Mouse (Mus musculus): ENCODE measurements around the gene Gm5134.

Gm5134 gene

DNA sequence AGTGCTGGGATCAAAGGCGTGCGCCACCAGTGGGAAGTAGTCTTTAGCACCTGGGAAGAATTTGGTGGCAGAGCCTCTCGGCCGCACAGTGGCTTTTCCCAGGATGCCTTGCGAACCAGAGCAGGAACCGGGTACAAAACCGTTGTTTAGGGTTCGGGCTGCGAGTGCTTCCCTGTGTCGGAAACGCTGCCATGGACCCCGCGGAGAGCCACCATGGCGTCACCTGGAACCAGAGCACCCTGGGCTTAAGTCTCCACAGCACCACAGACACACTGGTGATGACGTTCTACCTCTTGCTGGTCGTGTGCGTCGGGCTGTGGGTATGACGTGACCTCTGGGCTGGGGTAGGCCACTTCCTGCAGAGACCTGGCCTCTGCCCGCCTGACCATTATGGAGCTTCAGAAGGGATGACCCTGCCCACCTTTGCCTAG lies at the start of gene Gm5134:
Gene Gm5134 (plus strand): TSS at position 134 of the 431 bp plus-strand sequence.
- in situ Hi-C loops (cut with MboI, MseI): loop anchor here (5.0 kb wide), 2 partner anchors 67 to 222 kb away; no protein-coding TSS in a partner anchor

- in situ Hi-C loops (cut with MboI, MseI): no loop called here
These were observed 47.4 kb upstream of the Gm5134 start for GRCm38 (mm10) chr10:75906882-75907281.

DNA sequence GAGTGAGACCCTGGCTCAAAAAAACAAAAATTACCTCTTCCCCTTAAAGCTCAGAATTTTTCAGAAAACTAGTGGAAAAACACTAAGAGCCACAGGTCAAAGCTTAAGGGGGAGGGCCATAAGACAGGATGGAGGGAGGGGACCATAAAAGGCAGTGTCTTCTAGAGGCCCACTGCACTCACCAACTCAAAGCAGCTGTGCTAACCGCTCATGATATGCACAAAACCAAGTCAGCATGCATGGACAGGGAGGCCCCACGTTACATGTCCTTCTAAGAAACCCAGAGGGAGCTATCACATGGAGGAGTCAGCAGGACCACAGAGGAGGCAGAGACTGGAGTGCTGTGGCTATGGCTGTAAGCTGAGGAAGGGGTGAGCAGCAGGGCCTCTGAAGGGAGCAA lies 43.6 kb upstream of the Gm5134 start:
- in situ Hi-C loops (cut with MboI, MseI): no loop called here

- in situ Hi-C loops (cut with MboI, MseI): no loop called here
These were observed 41.2 kb upstream of the Gm5134 start for GRCm38 (mm10) chr10:75913013-75913589.

- in situ Hi-C loops (cut with MboI, MseI): no loop called here
These were observed 38.8 kb upstream of the Gm5134 start for GRCm38 (mm10) chr10:75915557-75915956.

- in situ Hi-C loops (cut with MboI, MseI): no loop called here
These were observed 37.5 kb upstream of the Gm5134 start for GRCm38 (mm10) chr10:75916840-75917239.

DNA sequence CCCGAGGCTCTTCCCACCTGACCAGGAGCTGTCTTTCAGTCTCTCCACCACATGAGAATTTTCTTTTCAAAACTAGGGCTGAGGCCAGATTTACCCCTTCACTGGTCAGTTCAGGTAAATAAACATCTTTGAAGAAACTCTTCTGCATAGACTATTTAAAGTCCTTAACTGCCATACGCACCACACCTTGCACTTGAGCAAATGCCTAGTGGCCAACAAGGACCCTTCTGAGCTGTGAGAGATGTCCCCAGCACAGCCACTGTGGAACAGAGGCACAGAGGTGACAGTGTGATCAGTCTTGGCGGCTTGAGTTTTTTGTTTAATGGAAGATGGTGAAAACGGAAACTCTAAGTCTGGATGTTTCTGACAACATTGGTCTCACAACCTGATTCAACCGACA lies 35.3 kb upstream of the Gm5134 start:
- in situ Hi-C loops (cut with MboI, MseI): no loop called here

- in situ Hi-C loops (cut with MboI, MseI): no loop called here
These were observed 33.1 kb upstream of the Gm5134 start, which contains the start of gene Smarcb1 for GRCm38 (mm10) chr10:75921026-75921725. Gene Smarcb1 (minus strand): TSS chr10:75921617.

DNA sequence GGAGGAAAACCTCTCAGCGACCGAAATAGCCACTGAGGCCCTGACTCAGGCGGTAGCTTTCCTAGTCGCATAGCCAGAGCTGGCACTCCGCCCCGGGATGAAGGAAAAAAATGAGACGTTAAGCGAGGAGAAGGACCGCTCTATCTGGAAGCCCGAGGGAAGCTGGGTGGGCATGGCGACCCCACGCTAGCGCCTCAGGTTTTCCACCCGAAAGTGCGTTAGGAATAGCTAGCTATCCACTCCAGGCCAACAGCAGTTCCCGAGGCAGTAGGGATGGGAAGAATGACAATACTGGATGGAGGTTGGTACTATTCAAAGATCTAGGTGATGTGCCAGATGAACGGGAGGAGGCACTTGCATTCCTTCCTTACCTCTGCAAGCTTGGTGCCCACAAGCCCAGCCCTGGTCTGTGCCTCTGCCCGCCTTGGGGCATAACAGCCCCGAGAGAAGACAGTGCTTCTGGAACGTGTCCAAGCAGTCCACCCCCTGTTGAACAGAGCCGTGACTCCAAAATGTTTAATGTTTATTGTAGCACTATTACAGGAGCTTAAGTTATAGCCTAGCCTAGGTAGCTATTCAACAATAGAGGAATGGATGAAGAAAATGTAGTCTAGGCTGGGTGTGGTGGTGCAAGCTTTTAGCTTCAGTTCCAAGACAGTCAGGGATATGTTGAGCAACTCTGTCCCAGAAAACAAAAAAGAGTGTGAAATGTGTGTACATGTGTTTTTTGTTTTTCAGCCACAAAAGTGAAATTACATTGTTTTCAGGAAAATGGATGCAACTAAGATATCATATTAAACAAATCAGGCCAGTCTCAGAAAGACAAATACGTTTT lies 32.4 kb upstream of the Gm5134 start:
- in situ Hi-C loops (cut with MboI, MseI): no loop called here

DNA sequence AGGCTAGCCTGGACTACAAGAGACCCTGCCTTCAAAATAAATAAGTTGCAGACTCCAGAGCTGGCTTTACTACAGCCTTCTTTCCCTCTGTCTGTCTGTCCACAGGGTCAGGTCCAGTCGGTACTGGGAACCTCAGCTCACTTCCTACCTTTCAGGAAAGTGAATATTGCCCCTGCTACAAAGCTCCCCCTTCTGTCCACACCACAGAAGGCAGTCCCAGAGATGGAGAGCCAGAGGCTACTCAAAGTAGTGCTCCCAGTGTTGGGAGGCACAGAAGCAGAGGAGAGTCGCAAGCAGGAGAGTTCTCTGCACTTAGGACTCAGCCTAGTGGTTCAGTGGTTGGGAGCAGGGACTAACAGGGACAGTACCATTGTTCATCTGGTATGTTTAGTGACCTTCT lies 30.0 kb upstream of the Gm5134 start:
- in situ Hi-C loops (cut with MboI, MseI): no loop called here

GRCm38 (mm10) chr10:75926396-75926795 lies 27.9 kb upstream of the Gm5134 start:
- in situ Hi-C loops (cut with MboI, MseI): no loop called here

DNA sequence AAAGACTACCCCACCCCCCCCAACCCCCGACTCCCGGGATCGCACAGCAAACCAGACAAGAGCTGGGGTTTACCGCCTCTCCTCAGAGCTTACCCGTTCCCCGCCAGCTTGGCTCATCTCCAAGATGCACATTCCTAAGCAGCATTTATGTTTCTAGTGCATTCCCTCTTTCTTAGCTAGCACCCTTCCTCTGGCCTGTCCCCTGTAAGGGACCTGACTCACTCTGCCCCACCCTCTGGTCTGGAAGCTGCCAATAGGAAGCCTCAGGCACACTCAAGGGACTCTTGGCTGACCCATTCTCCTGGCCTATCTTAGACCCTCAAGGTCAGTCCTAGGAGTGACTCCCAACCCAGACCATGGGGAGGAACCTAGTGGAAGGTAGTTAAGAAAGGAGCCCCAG lies 24.0 kb upstream of the Gm5134 start:
- in situ Hi-C loops (cut with MboI, MseI): no loop called here

DNA sequence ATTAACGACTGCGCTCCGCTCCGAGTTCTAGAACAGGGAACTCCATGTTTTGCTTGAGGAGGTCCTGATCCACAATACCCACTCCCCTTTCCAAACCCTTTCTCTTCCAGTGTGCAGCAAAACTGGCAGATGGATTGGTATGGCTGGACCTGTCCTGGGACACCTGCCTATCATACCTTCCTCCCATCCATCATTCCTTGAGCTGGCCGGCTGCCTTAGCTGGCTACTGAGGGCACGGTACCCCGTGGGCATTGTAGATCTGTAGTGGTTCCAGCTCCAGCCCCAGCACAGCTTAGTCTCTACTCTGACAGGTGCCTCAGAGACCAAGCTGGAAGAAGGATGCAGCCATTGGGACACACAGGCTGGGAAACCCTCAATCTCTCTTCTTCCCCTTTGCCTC lies 23.0 kb upstream of the Gm5134 start:
- in situ Hi-C loops (cut with MboI, MseI): no loop called here

DNA sequence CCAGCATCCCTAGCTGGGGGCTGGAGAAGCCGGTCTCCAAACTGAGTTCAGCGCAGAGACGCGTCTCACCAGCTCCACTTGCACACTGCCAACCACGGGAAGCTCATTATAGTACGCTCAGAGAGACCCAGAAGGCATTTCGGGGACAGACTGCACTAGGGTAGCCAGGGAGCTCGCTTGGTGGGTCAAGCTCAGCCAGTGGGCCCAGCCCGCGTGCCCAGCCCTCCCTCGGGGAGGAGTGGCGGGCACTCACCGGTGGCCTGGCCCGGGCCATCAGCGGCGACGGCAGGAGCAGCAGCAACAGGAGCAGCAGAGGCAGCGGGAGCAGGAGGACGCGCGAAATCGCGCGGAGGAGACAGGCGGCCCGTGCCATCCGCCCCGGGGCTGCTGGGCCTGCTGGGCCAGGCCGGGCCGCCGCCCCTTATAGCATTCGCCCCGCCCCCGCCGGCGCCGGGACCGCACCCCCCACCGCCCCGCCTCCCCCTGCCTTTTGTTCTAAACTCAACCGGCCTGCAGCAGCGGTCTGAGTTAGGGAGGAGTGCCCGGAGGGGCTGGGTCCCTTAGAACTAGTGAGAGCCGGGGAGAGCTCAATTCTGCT lies 22.1 kb upstream of the Gm5134 start:
- in situ Hi-C loops (cut with MboI, MseI): no loop called here

DNA sequence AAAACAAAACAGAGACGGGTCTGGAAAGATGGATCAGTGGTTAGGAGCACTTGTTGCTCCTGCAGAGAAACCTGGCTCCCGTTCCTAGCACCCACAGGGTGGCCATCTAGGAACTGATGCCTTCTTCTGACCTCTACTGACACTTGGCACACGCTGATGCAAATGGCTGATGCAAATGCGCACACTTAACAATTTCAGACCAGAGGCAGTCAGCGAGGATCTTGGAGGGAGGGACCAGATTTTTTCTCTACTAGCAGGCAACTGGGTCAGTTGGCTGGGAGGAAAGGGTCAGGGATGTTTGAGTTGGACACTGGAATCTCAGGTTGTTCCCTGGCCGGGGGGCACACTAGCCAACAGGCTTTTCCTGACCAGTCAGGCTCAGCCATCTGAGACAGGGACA lies 21.4 kb upstream of the Gm5134 start, which contains the start of gene Chchd10:
Gene Chchd10 (plus strand): TSS at position 240 of the 400 bp plus-strand sequence.
- in situ Hi-C loops (cut with MboI, MseI): no loop called here

DNA sequence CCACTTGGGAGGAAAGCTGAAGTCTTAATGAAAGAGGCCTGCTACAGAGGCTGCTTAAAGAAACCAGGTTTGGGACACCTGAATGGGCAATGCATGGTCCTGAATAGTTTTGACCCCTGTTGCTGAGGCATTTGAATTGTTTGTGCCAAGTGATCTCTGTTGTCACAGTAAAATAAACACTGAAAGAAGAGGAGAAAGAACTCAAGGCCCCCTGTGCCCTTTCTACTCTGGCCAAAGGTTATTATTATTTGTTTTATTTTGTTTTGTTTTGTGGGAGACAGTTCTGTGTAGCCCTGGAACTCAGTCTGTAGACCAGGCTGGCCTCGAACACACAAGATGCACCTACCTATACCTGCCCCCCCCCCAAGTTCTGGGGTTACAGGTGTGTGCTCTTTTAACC lies 19.3 kb upstream of the Gm5134 start:
- in situ Hi-C loops (cut with MboI, MseI): no loop called here

- in situ Hi-C loops (cut with MboI, MseI): no loop called here
These were observed 18.4 kb upstream of the Gm5134 start, which contains the start of gene Mmp11 for GRCm38 (mm10) chr10:75935680-75936541. Gene Mmp11 (minus strand): TSS chr10:75936496.

DNA sequence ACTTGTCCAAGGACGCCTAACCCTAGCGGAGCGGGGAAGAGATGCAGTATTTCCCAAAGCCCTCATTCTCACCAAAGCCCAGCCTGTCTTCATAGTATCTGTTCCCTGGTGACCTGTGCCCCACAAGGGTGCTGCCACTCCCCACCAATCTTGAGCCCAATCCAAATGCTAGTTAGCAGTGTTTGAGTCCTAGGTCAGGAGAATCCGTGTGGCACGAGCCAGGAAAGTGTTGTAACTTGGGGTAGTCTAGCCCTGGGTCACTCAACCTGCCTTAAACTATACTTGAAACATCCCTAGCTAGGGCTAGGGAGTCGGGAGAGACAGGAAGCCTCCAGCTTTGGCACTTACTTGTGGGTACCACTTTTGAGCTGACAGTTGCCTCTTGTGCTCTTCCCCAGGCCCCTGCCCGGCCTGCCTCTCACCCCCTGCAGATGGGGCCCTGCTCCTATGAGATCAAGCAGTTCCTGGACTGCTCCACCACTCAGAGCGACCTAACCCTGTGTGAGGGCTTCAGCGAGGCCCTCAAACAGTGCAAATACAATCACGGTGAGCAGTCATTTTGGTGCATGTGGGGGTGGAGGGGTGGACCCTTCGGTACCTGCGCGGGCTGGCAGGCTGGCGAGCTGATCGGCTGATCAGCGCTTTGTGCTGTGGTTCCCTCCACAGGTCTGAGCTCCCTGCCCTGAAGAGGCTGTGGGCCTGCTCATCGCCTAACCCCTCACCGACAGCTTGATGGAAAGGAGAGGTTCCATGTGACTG lies 17.2 kb upstream of the Gm5134 start:
- in situ Hi-C loops (cut with MboI, MseI): no loop called here

DNA sequence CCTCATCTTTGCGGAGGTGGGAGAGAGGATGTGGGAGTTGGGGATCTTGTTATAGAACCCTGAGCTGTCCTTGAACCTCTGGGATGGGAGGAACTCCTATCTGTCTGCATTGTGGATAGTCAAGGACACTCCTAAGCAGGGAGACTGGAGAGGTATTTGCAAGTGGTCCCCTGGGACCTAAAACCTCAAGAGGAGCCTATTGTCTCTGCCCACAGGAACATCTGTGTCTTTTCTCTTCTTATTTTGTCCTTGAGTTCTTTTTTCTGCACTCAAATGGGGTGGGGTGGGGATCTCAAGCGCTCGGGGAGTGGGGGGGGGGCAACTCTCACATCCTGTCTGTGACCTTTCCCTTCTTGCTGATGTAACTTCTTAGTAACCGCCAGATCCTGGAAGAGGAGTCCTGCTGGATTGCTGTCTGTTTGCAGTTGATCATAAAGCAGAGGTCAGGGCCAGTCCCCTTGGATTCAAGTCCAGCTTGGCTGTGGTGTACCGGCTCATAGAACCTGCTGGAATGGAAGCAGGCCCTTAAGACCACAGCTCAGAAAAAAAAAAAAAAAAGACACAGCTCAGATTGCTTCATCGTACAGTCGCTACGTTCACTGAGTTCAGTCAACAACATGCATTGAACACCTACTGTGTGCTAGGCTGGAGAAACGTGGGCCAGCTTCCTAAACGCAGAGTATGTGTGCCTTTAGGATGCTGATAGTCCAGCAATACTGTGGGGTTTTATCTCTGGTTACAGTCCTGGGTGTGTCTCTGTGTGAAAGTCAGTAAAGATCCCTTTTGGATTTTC lies 16.3 kb upstream of the Gm5134 start:
- in situ Hi-C loops (cut with MboI, MseI): no loop called here
